Comparison of ENCODE assay signal across 8 mouse cellular contexts in the genomic region with DNA sequence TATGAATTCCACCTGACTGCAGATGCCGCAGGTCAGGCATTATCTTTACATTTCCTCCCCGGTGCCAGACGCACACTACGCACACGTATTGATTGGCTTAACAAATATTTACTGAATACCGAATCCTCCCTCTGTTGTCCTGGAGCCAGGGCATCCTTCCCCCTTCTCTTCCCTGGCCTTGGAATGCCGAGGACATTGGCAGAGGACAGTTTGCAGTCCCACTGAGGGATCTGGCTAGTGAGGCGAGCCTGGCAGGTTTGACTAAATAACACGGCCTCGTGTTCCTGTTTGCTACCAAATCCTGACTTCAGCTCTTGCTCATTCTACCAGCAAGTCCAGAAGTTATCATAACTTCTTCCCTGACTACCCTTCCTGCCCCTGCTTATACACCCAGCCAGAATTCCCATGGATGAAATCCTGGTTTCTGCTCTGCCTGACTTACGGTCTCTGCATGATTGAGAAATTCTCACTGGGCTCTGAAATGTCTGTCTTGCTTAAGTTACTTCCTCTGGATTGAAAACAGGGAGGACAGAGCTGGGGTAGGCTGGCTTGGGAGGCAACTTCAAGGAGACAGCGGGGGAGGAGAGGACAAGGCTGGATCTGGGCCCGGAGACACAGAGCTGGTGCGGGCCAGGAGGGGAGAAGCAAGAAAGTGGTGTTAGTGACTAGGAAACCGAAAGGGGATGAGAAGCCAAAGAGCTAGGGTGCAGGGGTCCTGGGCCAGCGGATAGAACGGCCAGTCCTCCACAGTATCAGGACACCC. TPM values are rescaled to one million over a fixed set of nuclear protein-coding genes. Genes with fewer than 3 reads are reported as not detected.
A peak's percentile ranks its signal among the peaks of the same experiment; 100 is the strongest.
DNase-seq lines count a peak whose midpoint lies in the region; ATAC-seq and TF ChIP-seq lines count a peak whose summit lies in the region.

No protein-coding gene starts in this region.

- no peak overlapping the region for H3K4me2 ChIP-seq in embryonic facial prominence, embryonic 12.5 days (replicated peaks)
- H3K4me2 ChIP-seq in heart, postnatal 0 days (ENCODE audit: low read depth, low read length): peak overlapping the region; percentile 5; the same call in 1 of the 2 replicates
- H3K4me2 ChIP-seq in limb, embryonic 12.5 days: no peak overlapping the region

- peak; percentile 69 for DNase-seq in right cerebral cortex, adult 18-20 months
- no peak for DNase-seq in right cerebral cortex, postnatal 25 days
- peak; percentile 54 for DNase-seq in heart, postnatal 0 days (ENCODE audit: low spot score)
- DNase-seq in ovary, postnatal 14 days (ENCODE audit: low spot score): peak; percentile 79
- no peak for DNase-seq in frontal cortex, postnatal 10 days (ENCODE audit: low spot score in 2 of 2)

- H3K27ac ChIP-seq in embryonic facial prominence, embryonic 12.5 days: peak overlapping the region; percentile 88
- peak overlapping the region; percentile 77 for H3K27ac ChIP-seq in heart, postnatal 0 days (ENCODE audit: low read depth)
- H3K27ac ChIP-seq in limb, embryonic 12.5 days: peak overlapping the region; percentile 53

- no peak for TF ChIP-seq EP300 in heart, postnatal 0 days (IDR thresholded peaks at IDR 0.05; ENCODE audit: low read depth)

- no peak for TF ChIP-seq CTCF in heart, postnatal 0 days (IDR thresholded peaks at IDR 0.05; ENCODE audit: low read depth)

- no peak for ATAC-seq in embryonic facial prominence, embryonic 12.5 days (ENCODE audit: insufficient number of reproducible peaks, insufficient read depth, low FRiP score, low TSS enrichment)
- ATAC-seq in heart, postnatal 0 days (ENCODE audit: insufficient read depth, low read depth): peak; percentile 54
- no peak for ATAC-seq in limb, embryonic 12.5 days (ENCODE audit: insufficient number of reproducible peaks, insufficient read depth, low FRiP score, low TSS enrichment, low read depth)
- no peak for ATAC-seq in inflammation-experienced regulatory T-cells, adult 6 months

- no peaks in the 10 kb centered on the region for H3K9me3 ChIP-seq in embryonic facial prominence, embryonic 12.5 days
- no peaks in the 10 kb centered on the region for H3K9me3 ChIP-seq in heart, postnatal 0 days (replicated peaks; ENCODE audit: control insufficient read depth, low read length)
- no peaks in the 10 kb centered on the region for H3K9me3 ChIP-seq in limb, embryonic 12.5 days

- peaks cover 64% of the 10 kb centered on the region for H3K4me1 ChIP-seq in embryonic facial prominence, embryonic 12.5 days
- H3K4me1 ChIP-seq in heart, postnatal 0 days (ENCODE audit: control insufficient read depth, insufficient read depth): peaks cover 33% of the 10 kb centered on the region
- H3K4me1 ChIP-seq in limb, embryonic 12.5 days (replicated peaks): peaks cover 69% of the 10 kb centered on the region

- no peaks in the 10 kb centered on the region for H3K27me3 ChIP-seq in embryonic facial prominence, embryonic 12.5 days
- no peaks in the 10 kb centered on the region for H3K27me3 ChIP-seq in heart, postnatal 0 days (ENCODE audit: control insufficient read depth, insufficient read depth, low read length)
- H3K27me3 ChIP-seq in limb, embryonic 12.5 days: no peaks in the 10 kb centered on the region

- H3K9ac ChIP-seq in embryonic facial prominence, embryonic 12.5 days: no peak overlapping the region
- H3K9ac ChIP-seq in heart, postnatal 0 days (replicated peaks; ENCODE audit: low read depth, low read length): no peak overlapping the region
- no peak overlapping the region for H3K9ac ChIP-seq in limb, embryonic 12.5 days (replicated peaks)

- H3K4me3 ChIP-seq in embryonic facial prominence, embryonic 12.5 days: no peak overlapping the region
- no peak overlapping the region for H3K4me3 ChIP-seq in heart, postnatal 0 days (ENCODE audit: low read depth, low read length)
- H3K4me3 ChIP-seq in limb, embryonic 12.5 days (replicated peaks): no peak overlapping the region

- WGBS in embryonic facial prominence, embryonic 12.5 days: 39% methylated on average over 17 of the region's 17 CpGs
- WGBS in heart, postnatal 0 days: 49% methylated on average over 17 of the region's 17 CpGs
- WGBS in limb, embryonic 12.5 days: 75% methylated on average over 17 of the region's 17 CpGs

- peaks cover 53% of the 10 kb centered on the region for H3K36me3 ChIP-seq in embryonic facial prominence, embryonic 12.5 days
- no peaks in the 10 kb centered on the region for H3K36me3 ChIP-seq in heart, postnatal 0 days (replicated peaks; ENCODE audit: control insufficient read depth, insufficient read depth, low read length)
- H3K36me3 ChIP-seq in limb, embryonic 12.5 days: peaks cover 83% of the 10 kb centered on the region

RNA-seq across cellular contexts. Expression of a gene that starts 21.0 kb away (rescaled TPM):
- polyA plus RNA-seq in embryonic facial prominence, embryonic 12.5 days (2016; fragmentation: Nextera tagmentation; extraction: Ambion mirVana): 115 TPM in 2 replicates
- 37.0 and 65.9 TPM in 2 replicates for total RNA-seq in heart, postnatal 0 days (2014; rRNA removed; ENCODE audit: low replicate concordance)
- polyA plus RNA-seq in heart, postnatal 0 days (2015; fragmentation: Nextera tagmentation; extraction: Ambion mirVana): 15.4 and 15.7 TPM in 2 replicates
- 87.6 and 94.7 TPM in 2 replicates for polyA plus RNA-seq in limb, embryonic 12.5 days (2016; fragmentation: Nextera tagmentation; extraction: Ambion mirVana)
- polyA plus RNA-seq in inflammation-experienced regulatory T-cells, adult 6 months (2017; shearing (Covaris generic)): 1 to 10 TPM in 1 of 3 experiments, under 1 TPM in 1, not detected in 1; 0.04 to 1.4 TPM

RNA-seq across cellular contexts. Expression of a gene that starts 42.8 kb away (rescaled TPM):
- polyA plus RNA-seq in embryonic facial prominence, embryonic 12.5 days (2016; fragmentation: Nextera tagmentation; extraction: Ambion mirVana): 13.0 and 13.3 TPM in 2 replicates
- 38.1 and 42.3 TPM in 2 replicates for total RNA-seq in heart, postnatal 0 days (2014; rRNA removed; ENCODE audit: low replicate concordance)
- polyA plus RNA-seq in heart, postnatal 0 days (2015; fragmentation: Nextera tagmentation; extraction: Ambion mirVana): 24.0 and 24.6 TPM in 2 replicates
- 8.7 and 12.1 TPM in 2 replicates for polyA plus RNA-seq in limb, embryonic 12.5 days (2016; fragmentation: Nextera tagmentation; extraction: Ambion mirVana)
- polyA plus RNA-seq in inflammation-experienced regulatory T-cells, adult 6 months (2017; shearing (Covaris generic)): 100 to 1,000 TPM; 148 to 195 (median 176) TPM

Comparison
In these comparisons a context has a peak if more than half of its experiments do, and no peak if none do; other contexts are left out.
1. DNase-seq: peak in right cerebral cortex, adult 18-20 months (single experiment), heart, postnatal 0 days (single experiment) and ovary, postnatal 14 days (single experiment); none in right cerebral cortex, postnatal 25 days (single experiment) and frontal cortex, postnatal 10 days (0 of 2).
2. Peak in every context shown above with its lines, with median percentiles within 50 percentile points of each other: H3K27ac ChIP-seq.